Mouse (Mus musculus): ENCODE data around the gene Apob. TPM values are rescaled to one million over a fixed set of nuclear protein-coding genes. Genes with fewer than 3 reads are reported as not detected.

The Apob gene
- total and polyA plus RNA-seq, 3 experiments: 0.01 TPM; not detected in 2

DNA sequence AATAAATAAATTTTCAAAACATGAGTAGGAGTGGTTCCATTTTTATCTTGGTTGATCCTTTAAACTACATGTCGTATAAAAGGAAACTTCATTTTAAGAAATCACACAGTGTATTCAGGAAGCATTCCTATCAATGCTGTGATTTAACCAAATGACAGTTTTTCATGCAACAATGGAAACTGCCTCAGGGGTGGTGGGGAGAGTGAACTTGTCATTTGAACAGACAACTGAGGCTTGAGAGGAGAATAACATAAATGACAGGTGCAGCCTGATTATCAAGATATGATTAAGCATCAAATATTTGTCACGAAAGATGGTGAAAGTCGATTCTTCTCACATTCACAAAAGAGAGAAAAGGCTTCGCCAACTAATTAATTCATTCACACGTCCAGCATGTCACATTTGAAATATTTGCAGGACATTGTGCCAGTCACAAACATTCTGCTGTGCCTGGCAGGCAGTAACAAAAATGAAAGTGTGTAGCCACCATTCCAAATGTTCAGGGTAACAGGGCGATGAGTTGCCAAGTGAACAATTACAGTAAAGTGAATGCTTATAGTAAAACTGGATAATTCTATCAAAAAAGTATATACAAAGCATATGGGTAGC, 18.0 kb upstream of the Apob start:
- DNase-seq (ENCODE audit: extremely low read depth): no peak
- Histone ChIP-seq H3K27me3 (replicated peaks) (no peaks in the 10 kb centered on the region), H3K4me2 (ENCODE audit: insufficient read depth, low read depth, poor library complexity, severe bottlenecking) (no peak overlapping the region), H3K4me1 (ENCODE audit: control insufficient read depth in 1 of 2, insufficient read depth in 2 of 2) (no peaks in the 10 kb centered on the region), H3K9me3 (replicated peaks; ENCODE audit: low read length) (no peaks in the 10 kb centered on the region), H3K27ac (ENCODE audit: insufficient read depth, low read depth) (no peak overlapping the region), H3K79me2 (replicated peaks; ENCODE audit: control insufficient read depth, extremely low read depth, insufficient read depth, poor library complexity, severe bottlenecking) (no peaks in the 10 kb centered on the region), H3K4me3 (replicated peaks in 1 of 3; ENCODE audit: low read depth in 2 of 3, low read length in 2 of 3, poor library complexity in 1 of 3) (no peak overlapping the region), H3K9ac (ENCODE audit: insufficient read depth, low read depth) (no peak overlapping the region), H3K36me3 (replicated peaks in 1 of 2; ENCODE audit: control insufficient read depth in 1 of 2, insufficient read depth in 1 of 2, low read length in 1 of 2) (no peaks in the 10 kb centered on the region)
- TF ChIP-seq IRF4 (IDR thresholded peaks at IDR 0.05; ENCODE audit: low read depth, low read length) (no peak), SIN3A (IDR thresholded peaks at IDR 0.05; ENCODE audit: low read length) (no peak), TBP (conservative IDR thresholded peaks at IDR 0.05; ENCODE audit: low read depth, low read length) (no peak), GABPA (IDR thresholded peaks at IDR 0.05; ENCODE audit: insufficient replicate concordance, low read depth, low read length) (no peak), TCF12 (IDR thresholded peaks at IDR 0.05; ENCODE audit: low read depth, low read length) (no peak), ZKSCAN1 (IDR thresholded peaks at IDR 0.05; ENCODE audit: borderline replicate concordance, low read depth, low read length) (no peak), NELFE (IDR thresholded peaks at IDR 0.05; ENCODE audit: low read depth, low read length) (no peak), NRF1 (IDR thresholded peaks at IDR 0.05; ENCODE audit: low read depth, low read length) (no peak), RAD21 (IDR thresholded peaks at IDR 0.05; ENCODE audit: low read depth, low read length) (no peak), ELF1 (IDR thresholded peaks at IDR 0.05; ENCODE audit: low read depth, low read length) (no peak), MEF2A (IDR thresholded peaks at IDR 0.05; ENCODE audit: borderline replicate concordance, low read depth, low read length) (no peak), ZC3H11A (IDR thresholded peaks at IDR 0.05; ENCODE audit: low read depth, low read length) (no peak), MYC (IDR thresholded peaks at IDR 0.05; ENCODE audit: low read depth, low read length) (no peak), POLR2AphosphoS2 (IDR thresholded peaks at IDR 0.05; ENCODE audit: low read depth, low read length) (no peak), USF2 (conservative IDR thresholded peaks at IDR 0.05; ENCODE audit: low read depth, low read length) (no peak), CHD1 (IDR thresholded peaks at IDR 0.05; ENCODE audit: low read depth, low read length) (no peak)
- in situ Hi-C loops (cut with MboI; ENCODE audit: low pct_ligation_motif_present, low pct_unique_long_range_greater_than_20kb, low sequenced_read_pairs) (no loop called here), dilution Hi-C loops (cut with MboI; ENCODE audit: extremely low pct_ligation_motif_present, extremely low pct_unique_long_range_greater_than_20kb, low sequenced_read_pairs) (no loop called here)

GRCm38 (mm10) chr12:7962314-7962927, 15.0 kb upstream of the Apob start:
- Histone ChIP-seq H3K4me1 (ENCODE audit: control insufficient read depth in 1 of 2, insufficient read depth in 2 of 2) (no peaks in the 10 kb centered on the region), H3K36me3 (replicated peaks in 1 of 2; ENCODE audit: control insufficient read depth in 1 of 2, insufficient read depth in 1 of 2, low read length in 1 of 2) (no peaks in the 10 kb centered on the region), H3K27me3 (replicated peaks) (no peaks in the 10 kb centered on the region), H3K9ac (ENCODE audit: insufficient read depth, low read depth) (no peak overlapping the region), H3K4me2 (ENCODE audit: insufficient read depth, low read depth, poor library complexity, severe bottlenecking) (no peak overlapping the region), H3K9me3 (replicated peaks; ENCODE audit: low read length) (no peaks in the 10 kb centered on the region), H3K27ac (ENCODE audit: insufficient read depth, low read depth) (no peak overlapping the region), H3K4me3 (replicated peaks in 1 of 3; ENCODE audit: low read depth in 2 of 3, low read length in 2 of 3, poor library complexity in 1 of 3) (no peak overlapping the region), H3K79me2 (replicated peaks; ENCODE audit: control insufficient read depth, extremely low read depth, insufficient read depth, poor library complexity, severe bottlenecking) (no peaks in the 10 kb centered on the region)
- in situ Hi-C loops (cut with MboI; ENCODE audit: low pct_ligation_motif_present, low pct_unique_long_range_greater_than_20kb, low sequenced_read_pairs) (no loop called here), dilution Hi-C loops (cut with MboI; ENCODE audit: extremely low pct_ligation_motif_present, extremely low pct_unique_long_range_greater_than_20kb, low sequenced_read_pairs) (no loop called here)
- no peak for TF ChIP-seq SIN3A (IDR thresholded peaks at IDR 0.05; ENCODE audit: low read length)
- TF ChIP-seq ELF1 (IDR thresholded peaks at IDR 0.05; ENCODE audit: low read depth, low read length): no peak
- TF ChIP-seq CTCF (conservative IDR thresholded peaks at IDR 0.05 in 1 of 2, IDR thresholded peaks at IDR 0.05 in 1 of 2; ENCODE audit: low read depth in 2 of 2, low read length in 2 of 2): no peak
- no peak for TF ChIP-seq ZC3H11A (IDR thresholded peaks at IDR 0.05; ENCODE audit: low read depth, low read length)
- no peak for TF ChIP-seq MXI1 (IDR thresholded peaks at IDR 0.05; ENCODE audit: low read depth, low read length)
- no peak for TF ChIP-seq TBP (conservative IDR thresholded peaks at IDR 0.05; ENCODE audit: low read depth, low read length)
- TF ChIP-seq RCOR1 (conservative IDR thresholded peaks at IDR 0.05; ENCODE audit: low read depth, low read length): no peak
- no peak for TF ChIP-seq GABPA (IDR thresholded peaks at IDR 0.05; ENCODE audit: insufficient replicate concordance, low read depth, low read length)
- TF ChIP-seq NRF1 (IDR thresholded peaks at IDR 0.05; ENCODE audit: low read depth, low read length): no peak
- no peak for TF ChIP-seq RAD21 (IDR thresholded peaks at IDR 0.05; ENCODE audit: low read depth, low read length)
- no peak for TF ChIP-seq POLR2AphosphoS2 (IDR thresholded peaks at IDR 0.05; ENCODE audit: low read depth, low read length)
- TF ChIP-seq ZMIZ1 (IDR thresholded peaks at IDR 0.05; ENCODE audit: low read depth, low read length): no peak
- TF ChIP-seq E2F4 (IDR thresholded peaks at IDR 0.05; ENCODE audit: insufficient replicate concordance, low read depth, low read length): no peak
- TF ChIP-seq MEF2A (IDR thresholded peaks at IDR 0.05; ENCODE audit: borderline replicate concordance, low read depth, low read length): no peak
- TF ChIP-seq MAZ (IDR thresholded peaks at IDR 0.05; ENCODE audit: low read depth, low read length): no peak
- TF ChIP-seq POLR2A (IDR thresholded peaks at IDR 0.05; ENCODE audit: low read depth, low read length): no peak
- TF ChIP-seq UBTF (IDR thresholded peaks at IDR 0.05; ENCODE audit: low read depth, low read length): no peak
- no peak for TF ChIP-seq CHD1 (IDR thresholded peaks at IDR 0.05; ENCODE audit: low read depth, low read length)
- no peak for TF ChIP-seq KAT2A (IDR thresholded peaks at IDR 0.05; ENCODE audit: insufficient replicate concordance, low read length)
- no peak for DNase-seq (ENCODE audit: extremely low read depth)

Data from CH12.LX (cell line).